Mouse (Mus musculus): ENCODE data around the gene Snrpa1.

Gene Snrpa1

GRCm38 (mm10) chr7:66115821-66116343 is 57.1 kb downstream of the Snrpa1 start:
- DNase-seq = no peak

- no peak for DNase-seq
Measured at GRCm38 (mm10) chr7:66116906-66117482, 58.2 kb downstream of the Snrpa1 start.

GRCm38 (mm10) chr7:66118046-66118445 is 59.2 kb downstream of the Snrpa1 start:
- DNase-seq = no peak

GRCm38 (mm10) chr7:66118796-66119195 is 60.0 kb downstream of the Snrpa1 start:
- no peak for DNase-seq

- DNase-seq = no peak
Measured at GRCm38 (mm10) chr7:66120139-66120538, 61.3 kb downstream of the Snrpa1 start.

- no peak for DNase-seq
Measured at GRCm38 (mm10) chr7:66120702-66121396, 62.0 kb downstream of the Snrpa1 start.

All from embryo, embryonic 11 days (tissue).